Mouse (Mus musculus): ENCODE results near the gene Akp3. TPM values are rescaled to one million over a fixed set of nuclear protein-coding genes. Genes with fewer than 3 reads are reported as not detected.

Gene Akp3
- total RNA-seq, 1 experiment from 2014 or later, result not detected

Other genes starting within 250 kb of the Akp3 start
- not detected in 2 replicates for gene Alppl2, start 35.0 kb upstream of the Akp3 start, total RNA-seq (2017)
- not detected in 2 replicates for gene Alpi, start 23.4 kb upstream of the Akp3 start, total RNA-seq (2017)
- gene Ecel1, start 31.5 kb downstream of the Akp3 start, total RNA-seq (2017), result not detected in 2 replicates
- gene Prss56, start 58.3 kb downstream of the Akp3 start, total RNA-seq (2017), result not detected in 2 replicates
- not detected in 2 replicates for gene Chrnd, start 65.6 kb downstream of the Akp3 start, total RNA-seq (2017)
- gene Chrng, start 79.7 kb downstream of the Akp3 start, total RNA-seq (2017), result not detected in 2 replicates
- gene Eif4e2, start 88.9 kb downstream of the Akp3 start, total RNA-seq (2017), result 123 and 155 TPM in 2 replicates
- not detected in 2 replicates for gene Efhd1, start 139.4 kb downstream of the Akp3 start, total RNA-seq (2017)
- gene Gigyf2, start 202.0 kb downstream of the Akp3 start, total RNA-seq (2017), result 109 and 147 TPM in 2 replicates

Data from hematopoietic stem cell, adult 5-6 weeks (primary cell).